Mouse (Mus musculus) lung, embryonic 15.5 days (tissue): Measurements from ENCODE around the gene Oas2. TPM values are rescaled to one million over a fixed set of nuclear protein-coding genes. Genes with fewer than 3 reads are reported as not detected.

ENCODE experiments used
- ATAC-seq: fragments of 200-750 bp; cut with Nextera tagmentation; 2 replicates; pipeline ENCODE4 v1.8.0; 2017; ENCODE audit warnings: moderate number of reproducible peaks, borderline replicate concordance; ENCODE audit not compliant: low FRiP score, low TSS enrichment; ENCODE audit errors: extremely low read depth
- H3K27ac ChIP-seq: fragments of 300-500 bp; sonication (generic); 2 replicates; pipeline ENCODE4 v1.5.1; 2015; ENCODE audit warnings: moderate library complexity, mild to moderate bottlenecking, inconsistent platforms
- H3K27me3 ChIP-seq: fragments of 300-500 bp; sonication (generic); 2 replicates; pipeline ENCODE4 v1.6.1; 2015; ENCODE audit warnings: inconsistent platforms
- H3K36me3 ChIP-seq: fragments of 300-500 bp; sonication (generic); 2 replicates; pipeline ENCODE4 v1.6.1; 2015; ENCODE audit warnings: inconsistent platforms
- H3K4me1 ChIP-seq: fragments of 300-500 bp; sonication (generic); 2 replicates; pipeline ENCODE4 v1.6.1; 2015; ENCODE audit warnings: inconsistent platforms
- H3K4me2 ChIP-seq: fragments of 300-500 bp; sonication (generic); 2 replicates; pipeline ENCODE4 v1.6.1; 2015; ENCODE audit warnings: inconsistent platforms, mild to moderate bottlenecking, moderate library complexity
- H3K4me3 ChIP-seq: fragments of 300-500 bp; sonication (generic); 2 replicates; pipeline ENCODE4 v1.5.1; 2015; ENCODE audit warnings: mild to moderate bottlenecking, inconsistent platforms
- H3K9ac ChIP-seq: fragments of 300-500 bp; sonication (generic); 2 replicates; pipeline ENCODE4 v1.6.1; 2015; ENCODE audit warnings: inconsistent platforms
- H3K9me3 ChIP-seq: fragments of 300-500 bp; sonication (generic); 2 replicates; pipeline ENCODE4 v1.6.1; 2016; ENCODE audit warnings: inconsistent platforms
- WGBS: fragments of 180-500 bp; shearing (Covaris S2); methylation state at CpG from one replicate; pipeline ENCODE4 v1.1.7; 2015; 5-methylcytosine and 5-hydroxymethylcytosine counted together
- polyA plus RNA-seq: library from polyadenylated mRNA; unstranded; fragments of >200 nt; fragmentation: Nextera tagmentation; extraction: Ambion mirVana; gene quantifications from 2 replicates; pipeline ENCODE4 v1.2.1, GENCODE M21; 2015

The Oas2 gene
- polyA plus RNA-seq, 1 experiment from 2014 or later = 0.34 TPM

DNA sequence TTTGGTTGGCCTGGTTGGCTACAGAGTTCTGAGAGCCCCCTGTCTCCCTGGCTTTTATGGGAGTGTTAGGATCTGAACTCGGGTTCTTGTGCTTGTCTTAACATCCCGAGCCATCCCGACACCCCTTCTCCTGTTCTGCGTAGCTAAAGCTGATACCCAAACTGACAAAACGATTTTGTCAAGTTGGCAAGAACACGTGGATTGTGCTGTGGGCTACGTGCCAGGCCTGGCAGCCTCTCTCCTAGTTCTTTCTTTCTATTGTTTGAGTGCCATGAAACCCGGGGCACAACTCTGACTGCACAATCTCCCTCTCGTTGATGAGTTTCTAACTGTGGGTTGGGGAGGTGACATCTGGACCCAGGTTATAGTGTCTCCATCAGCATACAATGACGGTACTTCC, 20.3 kb downstream of the Oas2 start:
- Histone ChIP-seq H3K9ac (no peak overlapping the region), H3K27me3 (no peaks in the 10 kb centered on the region), H3K36me3 (no peaks in the 10 kb centered on the region), H3K4me3 (no peak overlapping the region), H3K4me2 (no peak overlapping the region), H3K4me1 (no peaks in the 10 kb centered on the region), H3K9me3 (no peaks in the 10 kb centered on the region), H3K27ac (no peak overlapping the region)
- ATAC-seq = no peak
- WGBS = 58% methylated on average over 10 of the region's 10 CpGs

DNA sequence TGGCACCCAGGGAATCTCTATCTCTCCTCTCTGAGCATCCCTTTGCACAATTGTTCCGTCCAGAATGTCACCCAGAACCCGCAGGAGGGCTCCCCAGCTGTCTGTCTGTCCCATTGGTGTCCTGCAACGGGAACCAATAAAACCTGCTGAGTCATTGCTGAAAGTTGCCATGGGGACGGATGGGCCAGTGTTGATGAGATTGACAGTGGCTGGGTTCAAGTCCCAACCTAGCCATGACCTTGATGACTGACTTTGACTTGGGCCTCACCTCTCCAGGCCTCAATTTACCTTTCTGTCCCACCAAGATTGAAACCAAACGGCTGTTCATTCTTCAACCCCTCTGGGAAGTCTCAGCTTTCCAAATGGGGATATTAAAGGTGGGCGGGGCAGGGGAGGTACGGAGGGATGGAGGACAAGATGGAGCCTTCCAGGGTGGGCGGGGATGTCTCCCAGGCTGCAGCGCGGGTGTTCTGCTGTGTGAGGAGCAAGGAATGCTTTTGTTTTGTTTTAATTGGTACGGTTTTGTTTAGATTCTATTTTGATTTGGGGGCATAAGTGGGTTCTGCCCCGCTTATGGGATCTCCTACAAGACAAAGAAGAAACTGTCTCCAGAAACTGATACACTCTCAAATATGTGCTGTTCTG, 23.7 kb downstream of the Oas2 start:
- no peak for ATAC-seq
- no peaks in the 10 kb centered on the region for H3K27me3 ChIP-seq
- no peaks in the 10 kb centered on the region for H3K36me3 ChIP-seq
- H3K4me1 ChIP-seq = no peaks in the 10 kb centered on the region
- no peak overlapping the region for H3K4me3 ChIP-seq
- H3K9me3 ChIP-seq = no peaks in the 10 kb centered on the region
- H3K27ac ChIP-seq = no peak overlapping the region
- no peak overlapping the region for H3K4me2 ChIP-seq
- no peak overlapping the region for H3K9ac ChIP-seq
- WGBS = 51% methylated on average over 12 of the region's 12 CpGs

DNA sequence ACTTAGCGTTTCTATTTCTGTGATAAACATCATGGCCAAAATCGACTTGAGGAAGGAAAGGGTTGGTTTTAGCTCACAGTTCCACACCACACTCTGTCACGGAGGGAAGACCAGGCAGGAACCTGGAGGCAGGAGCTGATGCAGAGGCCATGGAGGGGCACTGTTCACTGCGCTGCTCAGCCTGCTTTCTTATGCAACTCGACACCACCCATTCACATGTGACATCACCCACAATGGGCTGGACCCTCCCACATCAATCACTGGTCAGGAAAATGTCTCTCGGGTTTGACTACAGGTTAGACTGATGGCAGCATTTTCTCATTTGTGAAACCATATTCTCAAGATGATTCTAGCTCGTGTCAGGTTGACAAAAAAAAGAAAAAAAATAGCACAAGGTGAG, 28.6 kb downstream of the Oas2 start:
- Histone ChIP-seq H3K4me3 (no peak overlapping the region), H3K9ac (no peak overlapping the region), H3K27me3 (0 out of 2 replicates have a peak, but pooled peaks cover 2% of the 10 kb centered on the region), H3K4me2 (no peak overlapping the region), H3K4me1 (no peaks in the 10 kb centered on the region), H3K36me3 (no peaks in the 10 kb centered on the region), H3K27ac (no peak overlapping the region), H3K9me3 (no peaks in the 10 kb centered on the region)
- ATAC-seq = no peak
- WGBS = 52% methylated on average over 7 of the region's 7 CpGs

GRCm38 (mm10) chr5:120718600-120719378, 30.9 kb downstream of the Oas2 start:
- no peaks in the 10 kb centered on the region for H3K36me3 ChIP-seq
- peaks cover 14% of the 10 kb centered on the region for H3K27me3 ChIP-seq
- no peaks in the 10 kb centered on the region for H3K9me3 ChIP-seq
- H3K9ac ChIP-seq = no peak overlapping the region
- H3K4me3 ChIP-seq = no peak overlapping the region
- peak; percentile 31; the same call in 1 of the 2 replicates for ATAC-seq
- H3K4me1 ChIP-seq = no peaks in the 10 kb centered on the region
- H3K4me2 ChIP-seq = no peak overlapping the region
- no peak overlapping the region for H3K27ac ChIP-seq
- 44% methylated on average over 15 of the region's 15 CpGs for WGBS

- Histone ChIP-seq H3K27ac (no peak overlapping the region), H3K9me3 (no peaks in the 10 kb centered on the region), H3K9ac (no peak overlapping the region), H3K27me3 (peaks cover 30% of the 10 kb centered on the region), H3K4me3 (no peak overlapping the region), H3K36me3 (no peaks in the 10 kb centered on the region), H3K4me1 (no peaks in the 10 kb centered on the region), H3K4me2 (no peak overlapping the region)
- no peak for ATAC-seq
- 58% methylated on average over 10 of the region's 10 CpGs for WGBS
Measured at GRCm38 (mm10) chr5:120717136-120717535, 32.5 kb downstream of the Oas2 start.

DNA sequence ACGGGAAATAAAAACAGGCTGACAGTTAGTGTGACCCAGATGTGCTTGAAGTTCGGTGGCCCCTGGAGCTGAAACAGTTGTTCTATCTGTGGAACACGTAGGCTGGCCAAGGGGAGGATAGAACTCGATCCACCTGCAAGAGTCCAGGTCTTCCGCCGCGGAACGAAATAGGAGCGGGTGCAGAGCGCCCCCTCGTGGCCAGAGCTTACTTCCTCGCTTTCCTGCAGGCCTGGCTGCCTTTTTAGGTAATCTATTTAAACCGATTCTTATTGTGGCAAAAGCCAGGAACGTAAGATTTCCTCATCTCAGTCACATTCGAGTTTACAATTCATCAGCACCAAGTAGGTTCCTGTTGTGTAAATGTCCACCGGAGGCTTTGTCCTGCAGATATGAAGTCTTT, 35.3 kb downstream of the Oas2 start:
- H3K27ac ChIP-seq = no peak overlapping the region
- H3K9ac ChIP-seq = no peak overlapping the region
- H3K4me1 ChIP-seq = peaks cover 21% of the 10 kb centered on the region
- H3K36me3 ChIP-seq = no peaks in the 10 kb centered on the region
- no peak for ATAC-seq
- H3K27me3 ChIP-seq = peaks cover 58% of the 10 kb centered on the region
- no peaks in the 10 kb centered on the region for H3K9me3 ChIP-seq
- no peak overlapping the region for H3K4me3 ChIP-seq
- H3K4me2 ChIP-seq = no peak overlapping the region
- 3% methylated on average over 16 of the region's 16 CpGs for WGBS

GRCm38 (mm10) chr5:120712721-120713120, 36.9 kb downstream of the Oas2 start:
- WGBS = 64% methylated on average over 8 of the region's 8 CpGs

DNA sequence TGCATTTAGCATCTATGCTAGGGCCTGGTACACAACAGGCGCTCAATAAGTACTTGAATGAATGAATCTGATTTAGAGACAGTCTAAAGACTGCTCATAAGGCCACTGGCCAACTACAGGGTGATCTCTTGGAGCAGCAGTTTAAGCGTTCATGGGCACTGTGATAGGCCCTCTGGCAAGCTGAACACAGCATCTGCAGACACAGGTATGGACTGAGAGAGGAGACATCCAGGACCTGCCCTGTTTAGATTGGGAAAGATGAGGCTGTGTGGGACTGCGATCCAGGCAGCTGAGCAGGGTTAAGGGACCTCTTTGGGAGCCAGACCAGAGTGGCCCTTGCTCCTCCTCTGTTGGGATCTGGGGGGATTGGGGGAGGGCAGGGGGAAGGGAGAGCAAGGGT, 37.8 kb downstream of the Oas2 start, which contains the start of gene Dtx1:
TSS of gene Dtx1 (minus strand) at position 101 of the 400 bp plus-strand sequence.
- peak within 1 kb of the TSS; percentile 72 for H3K4me2 ChIP-seq
- peaks cover 73% of the 10 kb centered on the region for H3K27me3 ChIP-seq
- peak within 1 kb of the TSS; percentile 40 for H3K4me3 ChIP-seq
- no peak within 1 kb of the TSS for H3K27ac ChIP-seq
- no peak for ATAC-seq
- WGBS = 38% methylated on average over 3 of the region's 3 CpGs
- H3K4me1 ChIP-seq = peaks cover 21% of the 10 kb centered on the region
- peak within 1 kb of the TSS; percentile 6; the same call in 1 of the 2 replicates for H3K9ac ChIP-seq
- H3K36me3 ChIP-seq = no peaks in the 10 kb centered on the region
- no peaks in the 10 kb centered on the region for H3K9me3 ChIP-seq

More at GRCm38 (mm10) chr5:120712721-120713120, 36.9 kb downstream of the Oas2 start:
- Histone ChIP-seq H3K9ac (no peak overlapping the region), H3K36me3 (no peaks in the 10 kb centered on the region), H3K9me3 (no peaks in the 10 kb centered on the region), H3K4me3 (no peak overlapping the region), H3K27ac (no peak overlapping the region), H3K27me3 (peaks cover 72% of the 10 kb centered on the region), H3K4me1 (peaks cover 21% of the 10 kb centered on the region), H3K4me2 (no peak overlapping the region)
- ATAC-seq = no peak

- H3K4me2 ChIP-seq = peak overlapping the region; percentile 72
- 1% methylated on average over 40 of the region's 43 CpGs for WGBS
- peaks cover 21% of the 10 kb centered on the region for H3K4me1 ChIP-seq
- H3K4me3 ChIP-seq = peak overlapping the region; percentile 40
- no peak for ATAC-seq
- H3K9ac ChIP-seq = peak overlapping the region; percentile 6; the same call in 1 of the 2 replicates
- H3K27ac ChIP-seq = no peak overlapping the region
- peaks cover 77% of the 10 kb centered on the region for H3K27me3 ChIP-seq
- H3K9me3 ChIP-seq = no peaks in the 10 kb centered on the region
- no peaks in the 10 kb centered on the region for H3K36me3 ChIP-seq
Measured at GRCm38 (mm10) chr5:120711416-120711815, 38.2 kb downstream of the Oas2 start.

DNA sequence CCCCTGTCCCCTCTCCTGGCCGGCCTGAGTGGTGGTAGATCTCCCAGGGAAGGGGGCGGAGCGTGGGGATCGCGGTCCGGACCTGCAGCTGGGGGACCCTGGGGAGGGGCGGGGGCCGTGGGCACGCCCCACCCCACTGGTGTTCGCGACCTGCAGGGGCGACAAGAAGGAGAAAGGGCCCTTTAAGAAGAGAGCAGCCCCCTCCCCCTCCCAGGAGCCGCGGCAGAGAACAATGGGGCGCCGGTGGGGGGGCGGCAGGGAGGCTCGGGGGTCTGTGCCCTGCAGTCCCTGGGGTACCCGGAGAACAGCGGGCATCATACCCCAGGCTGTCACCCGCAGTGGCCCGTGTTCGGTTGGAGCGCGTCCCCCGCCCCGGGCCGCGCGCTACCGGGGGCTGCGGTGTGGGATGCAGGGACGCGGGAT, 38.8 kb downstream of the Oas2 start:
- Histone ChIP-seq H3K36me3 (no peaks in the 10 kb centered on the region), H3K27me3 (peaks cover 80% of the 10 kb centered on the region), H3K9ac (peak overlapping the region; percentile 24; the same call in 1 of the 2 replicates), H3K9me3 (no peaks in the 10 kb centered on the region), H3K4me1 (peaks cover 21% of the 10 kb centered on the region), H3K27ac (no peak overlapping the region), H3K4me2 (peak overlapping the region; percentile 72), H3K4me3 (peak overlapping the region; percentile 40)
- WGBS = 1% methylated on average over 28 of the region's 34 CpGs
- ATAC-seq = no peak

GRCm38 (mm10) chr5:120710161-120710825, 39.4 kb downstream of the Oas2 start:
- Histone ChIP-seq H3K9me3 (no peaks in the 10 kb centered on the region), H3K27me3 (peaks cover 80% of the 10 kb centered on the region), H3K9ac (peak overlapping the region; percentile 24), H3K4me3 (peak overlapping the region; percentile 40), H3K4me2 (peak overlapping the region; percentile 72), H3K36me3 (no peaks in the 10 kb centered on the region), H3K27ac (no peak overlapping the region), H3K4me1 (peaks cover 21% of the 10 kb centered on the region)
- 2% methylated on average over 40 of the region's 40 CpGs for WGBS
- ATAC-seq = peak; percentile 61

DNA sequence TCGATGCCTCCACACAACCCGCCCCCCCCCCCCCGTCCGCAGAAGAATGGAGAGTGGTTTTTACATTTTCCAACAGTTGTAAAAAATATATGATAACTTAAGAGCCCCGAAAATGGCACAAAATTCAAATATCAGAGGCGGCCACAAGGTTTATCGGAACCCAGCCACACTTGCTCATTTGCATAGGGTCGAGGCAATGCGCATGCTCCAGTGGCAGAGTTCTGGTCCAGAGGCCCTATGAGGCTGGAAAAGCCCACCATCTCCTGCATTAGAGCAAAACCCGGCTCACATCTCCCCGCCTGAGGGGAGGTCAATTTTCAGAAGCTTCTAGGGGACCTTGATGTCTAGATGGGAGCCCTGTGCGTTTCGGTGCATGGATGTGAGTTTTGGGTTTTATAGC, 42.7 kb downstream of the Oas2 start:
- whole genome bisulfite sequencing = 38% methylated on average over 13 of the region's 13 CpGs
- no peak for ATAC-seq
- no peak overlapping the region for H3K9ac ChIP-seq
- no peak overlapping the region for H3K4me2 ChIP-seq
- no peaks in the 10 kb centered on the region for H3K36me3 ChIP-seq
- peaks cover 21% of the 10 kb centered on the region for H3K4me1 ChIP-seq
- H3K4me3 ChIP-seq = no peak overlapping the region
- no peaks in the 10 kb centered on the region for H3K9me3 ChIP-seq
- H3K27me3 ChIP-seq = peaks cover 52% of the 10 kb centered on the region
- no peak overlapping the region for H3K27ac ChIP-seq
